Mouse (Mus musculus) urinary bladder, postnatal 25 days (tissue): ENCODE measurements around the gene Src.
"Not testable (repeated sequence)": the region's sequence is repeated elsewhere in the genome, so short reads cannot be mapped to it uniquely, and the experiment has no call there.

Experiments
- DNase-seq: peaks from one replicate; pipeline ENCODE4 v3.0.0; 2022; ENCODE audit warnings: low spot score

Gene Src

DNA sequence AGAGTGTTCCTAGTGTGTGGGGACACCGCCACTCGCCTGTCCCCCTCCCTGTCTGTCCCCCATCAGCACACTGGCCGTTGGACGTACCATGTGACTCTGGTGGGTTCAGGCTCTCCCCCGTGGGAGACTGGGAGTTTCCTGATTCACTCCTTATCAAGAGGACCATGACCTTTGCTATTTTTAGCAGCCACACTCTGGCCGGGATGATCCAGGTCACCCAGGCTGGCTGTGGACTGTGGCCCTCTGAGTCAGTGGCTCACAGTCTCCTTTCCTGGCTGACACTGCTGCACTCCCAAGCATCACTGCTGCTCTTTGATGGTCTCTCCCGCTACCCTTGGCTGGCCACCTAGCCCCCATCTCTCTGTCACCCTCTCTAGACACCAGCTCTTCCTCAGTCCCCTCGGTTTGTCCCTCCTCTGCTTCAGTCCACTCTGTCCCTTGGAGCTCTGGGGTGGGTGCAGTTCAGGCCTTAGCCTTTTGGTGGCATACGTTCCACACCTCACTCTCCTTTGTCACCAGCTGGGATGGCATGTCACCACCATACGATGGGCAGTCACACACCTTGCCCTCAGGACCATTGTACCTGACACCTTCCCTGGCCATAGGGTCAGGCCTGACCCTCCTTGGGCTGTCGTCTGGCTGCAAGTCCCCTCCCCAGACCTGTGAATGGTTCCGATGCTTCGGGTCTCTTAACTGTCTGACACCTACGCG, 61.8 kb downstream of the Src start:
- DNase-seq, result no peak

DNA sequence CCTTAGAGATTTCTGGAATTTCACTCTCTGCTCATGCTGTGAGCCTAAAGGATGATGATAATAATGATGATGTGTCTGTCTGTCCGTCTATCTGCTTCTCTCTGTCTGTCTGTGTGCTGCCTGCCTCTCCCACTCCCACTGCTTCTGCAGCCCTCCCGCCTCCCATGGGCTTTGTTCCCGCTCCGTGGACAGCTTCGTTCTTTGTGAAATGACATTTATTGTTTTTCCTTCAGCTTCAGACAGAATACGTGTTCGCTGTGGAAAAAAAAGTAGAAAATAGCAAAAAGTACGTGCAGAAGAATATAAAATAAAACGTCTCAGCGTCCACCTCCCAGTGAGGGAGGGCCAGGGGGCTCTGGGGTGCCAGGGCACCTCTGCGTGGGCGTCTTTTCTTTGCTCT, 64.5 kb downstream of the Src start:
- DNase-seq, result no peak

DNA sequence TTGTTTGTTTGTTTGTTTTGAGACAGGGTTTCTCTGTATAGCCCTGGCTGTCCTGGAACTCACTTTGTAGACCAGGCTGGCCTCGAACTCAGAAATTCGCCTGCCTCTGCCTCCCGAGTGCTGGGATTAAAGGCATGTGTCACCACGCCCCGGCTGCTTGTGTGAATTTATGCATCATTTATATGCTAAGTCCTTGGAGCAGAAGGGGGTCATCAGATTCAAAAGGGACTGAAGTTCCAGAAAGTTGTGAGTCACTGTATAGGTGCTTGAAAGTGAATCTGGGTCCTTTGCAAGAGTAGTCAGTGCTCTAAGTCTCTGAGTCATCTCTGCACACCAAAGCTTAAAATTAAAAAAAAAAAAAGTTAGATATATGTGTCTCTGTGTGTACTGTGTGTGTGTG, 68.3 kb downstream of the Src start:
- not testable (repeated sequence) for DNase-seq

DNA sequence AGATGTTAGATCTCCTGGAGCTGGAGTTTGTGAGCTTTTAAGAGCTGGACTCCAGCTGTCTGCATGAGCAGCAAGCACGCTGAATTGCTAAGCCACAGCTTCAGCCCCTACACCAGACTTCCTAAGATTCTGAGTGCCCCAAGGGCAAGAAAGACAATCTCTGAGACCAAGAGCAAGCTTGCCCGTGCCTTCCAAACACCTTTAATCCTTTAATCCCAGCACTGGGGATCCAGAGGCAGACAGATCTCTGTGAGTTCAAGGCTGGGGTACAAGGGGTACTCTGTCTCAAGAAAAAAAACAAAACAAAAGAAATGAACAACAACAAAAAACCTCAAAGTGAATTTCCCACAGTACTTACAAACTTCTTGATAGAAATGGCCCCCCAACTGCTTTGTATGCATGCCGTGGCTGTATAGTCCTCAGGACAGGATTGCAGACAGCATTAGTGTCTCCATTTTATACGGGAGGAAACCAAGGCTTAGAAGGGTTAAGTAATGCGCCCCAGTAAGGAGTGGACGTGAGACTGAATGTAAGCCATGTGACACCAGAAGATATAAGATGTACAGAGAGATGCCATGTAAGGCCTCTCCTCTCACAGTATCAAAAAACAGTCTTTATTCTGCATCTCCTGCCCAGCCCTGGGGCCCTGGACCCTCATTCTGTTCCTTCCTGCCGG, 68.9 kb downstream of the Src start:
- DNase-seq, result no peak

DNA sequence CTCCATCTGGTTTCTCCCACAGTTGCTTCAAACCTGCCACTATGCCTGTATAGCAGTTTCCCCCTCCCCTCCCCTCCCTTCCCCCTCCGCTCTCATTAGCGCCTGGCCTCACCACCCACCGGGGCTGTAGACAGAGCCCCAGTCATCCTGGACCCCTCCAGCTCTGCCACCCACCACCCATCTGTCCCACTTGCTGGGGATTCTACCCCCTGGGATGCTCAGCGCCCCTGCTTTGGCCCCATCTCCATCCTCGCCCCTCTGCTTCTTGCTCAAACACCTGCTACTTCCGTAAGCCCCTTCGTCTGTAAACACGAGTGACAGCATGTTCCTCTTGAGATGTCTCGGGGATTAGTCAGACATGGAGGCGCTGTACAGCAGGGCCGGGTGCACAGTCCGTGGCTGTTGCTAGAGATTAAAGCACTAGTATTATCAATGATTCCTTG, 69.5 kb downstream of the Src start:
- no peak for DNase-seq

DNA sequence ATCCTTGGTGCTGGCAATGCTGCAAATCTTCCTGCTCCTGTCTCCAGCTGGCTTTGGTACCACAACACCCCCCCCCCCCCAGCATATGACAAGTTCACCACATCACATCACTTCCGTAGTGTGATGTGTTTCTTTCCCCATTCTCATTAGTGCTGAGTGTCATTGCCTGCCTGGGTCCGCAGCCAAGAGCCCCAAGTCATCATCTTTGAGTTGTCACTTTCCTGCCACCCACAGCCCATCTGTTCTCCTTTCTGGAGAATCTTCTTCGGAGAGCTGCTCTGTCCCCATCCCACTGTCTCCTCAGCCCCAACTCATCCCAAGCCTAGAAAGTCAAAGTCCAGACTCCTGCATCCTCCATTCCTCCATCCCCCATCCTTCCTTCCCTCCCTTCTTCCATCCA, 75.0 kb downstream of the Src start:
- no peak for DNase-seq

DNA sequence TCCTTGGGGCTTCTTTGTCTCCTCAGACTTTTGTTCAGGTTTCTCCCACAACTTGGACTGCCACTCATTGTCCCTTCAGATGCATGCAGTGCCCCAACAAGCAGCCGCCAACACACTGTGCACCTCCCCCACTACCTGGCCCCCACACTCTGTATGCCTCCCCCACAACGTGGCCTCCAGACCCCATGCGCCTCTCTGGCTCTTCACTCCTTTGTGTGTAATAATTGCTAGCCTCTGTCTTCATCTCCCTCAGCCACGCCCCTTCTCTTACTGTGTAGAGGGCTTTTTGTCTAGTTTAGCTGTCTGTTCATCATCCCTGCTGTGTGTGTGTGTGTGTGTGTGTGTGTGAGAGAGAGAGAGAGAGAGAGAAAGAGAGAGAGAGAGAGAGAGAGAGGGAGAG, 80.3 kb downstream of the Src start:
- no peak for DNase-seq

DNA sequence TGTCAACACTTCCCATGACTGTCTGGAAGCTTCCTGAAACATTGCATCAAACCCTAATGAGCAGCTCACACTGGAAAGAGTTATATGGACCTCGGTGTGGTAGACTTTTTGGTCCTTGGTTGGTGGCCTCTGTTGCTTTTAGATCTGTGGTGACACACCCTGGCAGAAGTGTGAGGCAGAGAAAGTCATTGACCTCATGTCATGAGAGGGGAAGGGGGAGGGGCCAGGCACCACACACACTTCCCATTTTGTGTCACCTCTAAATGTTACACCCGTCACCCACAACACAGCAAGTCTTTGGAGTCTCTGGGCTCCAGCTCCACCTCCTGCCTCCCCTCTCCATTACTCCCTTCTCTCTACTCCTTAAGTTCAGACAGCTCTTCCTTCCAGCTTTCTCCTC, 82.1 kb downstream of the Src start:
- DNase-seq, result no peak

DNA sequence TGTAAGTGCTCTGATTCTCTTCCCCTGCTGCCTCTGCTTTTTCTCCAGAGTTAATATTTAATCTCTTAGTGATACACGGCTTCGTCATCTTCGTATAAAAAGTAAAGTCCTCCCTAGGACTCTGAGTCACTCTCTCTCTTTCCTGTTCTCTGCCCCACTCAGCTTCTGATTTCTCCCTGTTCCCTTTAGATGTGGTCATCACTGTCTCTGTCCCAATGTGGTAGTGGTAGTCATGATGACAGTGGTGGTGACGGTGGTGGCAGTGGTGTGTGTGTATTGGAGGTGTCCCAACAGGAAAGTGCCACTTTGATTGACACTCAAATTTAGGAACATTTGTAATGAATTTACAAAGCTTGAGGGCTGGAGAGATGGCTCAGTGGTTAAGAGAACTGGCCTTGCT, 83.1 kb downstream of the Src start:
- DNase-seq, result no peak

DNA sequence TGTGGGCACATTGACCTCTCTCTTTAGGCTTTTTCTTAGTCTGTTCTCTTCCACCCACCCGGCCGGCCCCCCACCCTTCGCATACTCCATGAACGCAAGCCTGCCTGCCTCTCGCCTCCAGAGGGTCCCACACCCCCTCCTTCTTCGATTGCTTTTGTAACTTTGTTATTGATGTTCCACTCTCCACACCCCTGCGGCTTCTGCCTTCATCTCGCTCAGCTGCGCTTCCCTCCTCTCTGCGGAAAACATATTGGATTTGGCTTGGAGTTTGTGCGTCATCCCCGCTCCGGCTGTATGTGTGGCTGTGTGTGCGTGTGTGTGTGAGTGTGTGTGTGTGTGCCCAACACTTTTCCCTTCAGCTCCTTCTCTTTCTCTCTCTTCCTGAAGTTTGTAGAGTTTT, 88.5 kb downstream of the Src start:
- no peak for DNase-seq

DNA sequence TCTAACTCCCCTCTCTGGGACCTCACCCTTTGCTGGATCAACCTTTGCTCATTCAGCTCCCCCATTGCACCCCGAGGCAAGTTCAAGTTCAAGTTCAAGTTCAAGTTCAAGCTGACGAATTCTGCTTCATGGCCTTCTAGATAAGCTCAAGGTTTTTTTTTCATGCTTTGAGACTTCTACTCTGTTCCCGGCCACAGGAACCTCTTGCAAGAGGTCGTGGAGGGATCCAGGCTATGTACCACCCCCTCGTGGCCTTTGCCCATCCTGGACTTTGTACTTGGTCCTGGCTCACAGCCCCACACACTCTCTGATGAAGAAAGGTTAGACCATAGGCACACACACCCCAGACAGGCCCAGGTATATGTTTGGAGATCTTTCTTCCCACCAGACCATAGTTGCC, 90.9 kb downstream of the Src start:
- DNase-seq, result no peak

DNA sequence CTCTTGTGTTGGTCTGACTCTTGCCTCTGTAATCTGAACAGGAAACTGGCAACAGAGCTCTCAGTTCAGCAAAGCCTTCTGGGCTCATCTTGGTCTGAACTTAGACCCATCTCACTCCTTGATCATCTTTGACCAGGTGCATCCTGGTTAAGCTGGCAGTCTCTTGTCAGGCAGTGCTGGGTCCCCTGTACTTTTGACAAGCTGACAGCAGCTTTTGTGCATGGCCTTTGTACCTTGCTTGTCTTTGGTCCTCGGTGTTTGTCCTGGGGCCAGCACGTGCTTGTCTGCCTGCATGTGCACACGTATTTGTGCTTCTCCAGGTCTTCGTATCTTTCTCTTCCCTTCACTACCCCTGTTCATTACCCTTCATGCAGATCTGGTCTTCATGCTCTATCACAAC, 91.8 kb downstream of the Src start:
- no peak for DNase-seq

DNA sequence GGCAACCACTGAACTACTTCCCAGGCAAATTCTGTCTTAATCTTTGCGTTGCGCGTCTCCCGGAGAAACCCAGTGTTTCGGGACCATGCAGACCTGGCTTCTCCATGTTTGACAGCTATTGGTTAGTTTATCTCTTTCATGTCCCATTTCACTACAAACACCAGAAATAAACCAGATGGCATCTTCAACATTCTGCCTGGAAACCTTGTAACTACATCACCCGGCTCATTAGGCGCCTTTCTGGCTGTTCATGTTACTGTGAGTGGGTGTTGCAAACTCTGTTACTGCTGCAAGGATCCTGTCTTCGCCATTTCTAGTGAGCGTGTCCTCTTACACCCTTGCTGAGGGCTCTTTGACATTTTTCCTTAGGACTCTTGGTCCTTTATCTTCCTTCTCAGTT, 94.6 kb downstream of the Src start:
- no peak for DNase-seq

DNA sequence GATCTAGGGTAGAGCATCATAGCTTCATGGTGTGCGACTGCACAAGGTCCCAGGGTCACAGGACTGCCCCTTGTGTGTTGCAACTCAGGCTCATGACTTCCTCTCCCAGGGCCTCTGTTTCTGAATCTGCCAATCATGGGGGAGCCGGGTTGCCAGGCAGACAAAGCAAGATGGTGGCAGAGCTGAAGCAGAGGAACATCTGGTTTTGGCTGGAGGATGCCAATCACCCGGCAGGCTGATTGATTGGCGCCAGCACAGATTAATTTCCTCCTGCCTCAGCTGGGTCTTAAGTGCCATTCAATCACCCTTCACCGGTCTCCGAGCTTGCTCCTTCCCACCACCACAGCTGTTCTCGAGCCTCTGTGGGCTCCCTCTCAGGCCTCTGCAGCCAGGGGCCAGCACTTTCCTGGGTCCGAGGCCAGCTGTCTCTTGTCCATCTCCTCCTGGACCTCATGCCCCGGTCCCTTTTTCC, 95.5 kb downstream of the Src start:
- DNase-seq, result no peak

DNA sequence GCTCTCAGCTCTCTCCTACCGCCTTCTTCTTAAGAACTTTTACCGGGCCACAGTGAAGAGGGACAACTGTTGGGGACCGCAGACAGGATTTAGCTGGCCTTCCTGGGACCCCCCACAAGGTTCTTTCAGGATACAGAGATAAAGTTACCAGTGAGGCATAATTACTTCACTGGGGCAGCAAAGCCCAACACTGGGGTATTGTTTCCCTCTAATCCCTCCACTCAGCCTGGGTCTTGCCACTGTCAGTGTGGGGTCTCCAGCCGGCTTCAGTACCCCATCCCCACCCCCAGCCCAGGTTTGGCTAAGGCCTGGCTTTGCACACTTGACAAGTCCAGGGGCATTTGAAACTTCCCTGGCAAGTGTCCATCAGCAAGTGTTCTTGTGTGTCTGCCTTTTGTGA, 96.1 kb downstream of the Src start:
- no peak for DNase-seq

DNA sequence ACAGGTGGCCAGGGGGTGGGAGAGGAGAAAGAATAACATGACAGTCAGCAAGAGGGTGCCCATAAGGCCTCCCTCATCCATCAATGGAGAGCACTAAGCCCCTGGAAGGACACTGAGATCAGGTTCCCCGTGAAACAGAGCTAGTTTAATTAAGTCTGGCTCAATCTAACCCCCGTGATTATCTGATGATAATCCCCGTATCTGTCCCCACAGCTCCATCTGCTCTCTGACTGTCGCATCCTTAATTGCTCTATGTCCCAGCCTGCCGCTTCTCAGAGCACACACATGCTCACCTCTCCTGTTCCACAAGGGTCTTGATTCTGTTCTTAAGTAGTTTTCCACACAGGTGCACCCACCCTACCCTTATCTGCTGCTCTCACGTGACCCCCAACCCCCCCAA, 99.3 kb downstream of the Src start:
- no peak for DNase-seq

DNA sequence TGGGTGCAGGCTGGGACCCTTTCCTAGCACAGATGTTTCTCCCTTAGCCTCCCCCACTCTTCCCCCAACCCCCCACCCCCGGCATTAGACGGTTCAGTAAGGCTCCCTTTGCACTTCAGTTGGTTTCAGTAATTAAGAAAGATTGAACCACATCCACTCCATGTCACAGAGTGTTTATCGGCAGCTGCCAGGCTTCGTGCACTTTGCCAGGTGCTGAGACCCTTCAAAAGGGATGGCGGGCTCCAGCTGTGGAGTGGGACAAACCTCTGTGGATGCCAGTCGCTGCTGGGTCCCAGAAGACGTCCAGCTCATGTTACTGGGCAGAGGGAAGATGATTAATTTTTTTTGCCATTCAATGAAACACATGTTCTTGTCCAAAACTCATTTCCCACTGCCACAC, 100.2 kb downstream of the Src start:
- no peak for DNase-seq

DNA sequence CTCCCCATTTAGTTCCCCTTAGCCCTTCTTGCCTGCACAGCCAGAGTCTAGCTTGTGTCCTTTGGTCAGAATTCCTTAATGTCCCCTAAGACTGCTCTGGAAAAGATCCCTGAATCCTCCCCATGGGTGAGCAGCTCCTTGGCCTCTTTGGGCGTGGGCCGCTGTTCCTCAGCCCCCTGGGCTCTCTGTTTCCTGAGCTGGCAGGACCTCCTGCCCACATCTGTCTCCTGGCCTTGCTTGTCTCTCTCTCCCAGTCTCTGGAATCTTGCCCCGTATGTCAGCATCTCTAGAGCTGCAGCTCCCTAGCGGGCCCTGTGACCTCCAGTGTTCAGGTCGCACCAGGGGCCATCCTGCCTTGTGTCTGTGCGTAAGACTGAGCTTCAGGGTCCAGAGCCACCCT, 101.2 kb downstream of the Src start:
- no peak for DNase-seq

DNA sequence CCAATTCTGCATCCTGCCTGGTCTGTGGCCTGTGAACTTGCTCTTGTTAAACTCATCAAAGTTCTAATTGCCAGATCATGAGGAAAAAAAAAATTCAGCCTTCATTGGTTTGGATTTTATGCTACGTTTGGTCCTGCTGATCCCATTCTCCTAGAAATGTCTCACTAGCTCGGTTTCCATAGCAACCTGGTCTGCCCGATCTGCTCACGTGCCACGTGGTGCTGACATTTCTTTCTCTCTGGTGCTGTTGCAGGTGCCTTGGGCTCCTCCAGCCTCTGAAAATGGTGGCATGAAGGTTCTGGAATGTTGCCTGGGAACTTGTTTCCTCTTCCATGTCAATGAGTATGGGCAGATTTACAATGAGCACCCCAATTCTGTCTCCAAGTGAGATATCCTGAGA, 102.3 kb downstream of the Src start:
- no peak for DNase-seq
